Mouse (Mus musculus): ENCODE results near the gene Fxn. TPM values are rescaled to one million over a fixed set of nuclear protein-coding genes. Genes with fewer than 3 reads are reported as not detected.

The Fxn gene
- total RNA-seq (2021) = 1 to 10 TPM; 7.9 to 8.1 TPM

GRCm38 (mm10) chr19:24280601-24281228, at the start of gene Fxn:
Fxn (minus strand) TSS chr19:24280605.
- no peak for DNase-seq

- DNase-seq = no peak
These were observed 47.5 kb upstream of the Fxn start for GRCm38 (mm10) chr19:24327921-24328320.

- no peak for DNase-seq
These were observed 46.6 kb upstream of the Fxn start for GRCm38 (mm10) chr19:24326969-24327368.

- DNase-seq = no peak
These were observed 45.3 kb upstream of the Fxn start for GRCm38 (mm10) chr19:24325692-24326091.

- DNase-seq = no peak
These were observed 43.6 kb upstream of the Fxn start for GRCm38 (mm10) chr19:24323841-24324613.

GRCm38 (mm10) chr19:24321900-24322311, 41.5 kb upstream of the Fxn start:
- no peak for DNase-seq

- DNase-seq = no peak
These were observed 41.0 kb upstream of the Fxn start for GRCm38 (mm10) chr19:24321211-24321899.

GRCm38 (mm10) chr19:24318172-24318571, 37.8 kb upstream of the Fxn start:
- no peak for DNase-seq

GRCm38 (mm10) chr19:24317731-24318130, 37.3 kb upstream of the Fxn start:
- DNase-seq = no peak

GRCm38 (mm10) chr19:24317038-24317591, 36.7 kb upstream of the Fxn start:
- no peak for DNase-seq

- DNase-seq = no peak
These were observed 35.8 kb upstream of the Fxn start for GRCm38 (mm10) chr19:24316060-24316725.

GRCm38 (mm10) chr19:24315234-24315633, 34.8 kb upstream of the Fxn start:
- no peak for DNase-seq

- no peak for DNase-seq
These were observed 34.3 kb upstream of the Fxn start for GRCm38 (mm10) chr19:24314676-24315075.

GRCm38 (mm10) chr19:24312556-24313342, 32.3 kb upstream of the Fxn start:
- no peak for DNase-seq

- no peak for DNase-seq
These were observed 31.6 kb upstream of the Fxn start for GRCm38 (mm10) chr19:24312046-24312445.

- DNase-seq = peak; percentile 40 to 45
These were observed 27.9 kb upstream of the Fxn start for GRCm38 (mm10) chr19:24308305-24308705.

- no peak for DNase-seq
These were observed 27.1 kb upstream of the Fxn start for GRCm38 (mm10) chr19:24307271-24308221.

- DNase-seq = no peak
These were observed 25.9 kb upstream of the Fxn start for GRCm38 (mm10) chr19:24306351-24306750.

- peak; percentile 50 to 67 for DNase-seq
These were observed 21.8 kb upstream of the Fxn start for GRCm38 (mm10) chr19:24302198-24302597.

GRCm38 (mm10) chr19:24301768-24302148, 21.4 kb upstream of the Fxn start:
- no peak for DNase-seq
